ENCODE assay signal across 15 mouse cellular contexts in genomic region chr1:31058861-31059351, GRCm38 (mm10).
DNase-seq lines count a peak whose midpoint lies in the region; ATAC-seq and TF ChIP-seq lines count a peak whose summit lies in the region.
"Had no signal": no experiment of that assay in that cellular context is flagged by ENCODE, and none has a peak within 500 bp of the region (broad histone marks: within the 10 kb centered on the region; RNA-seq: fewer than 3 reads in every experiment).

No protein-coding gene starts in this region.

- H3K36me3 ChIP-seq in kidney, embryonic 15.5 days = no peaks in the 10 kb centered on the region
- H3K36me3 ChIP-seq in stomach, embryonic 14.5 days (ENCODE audit: control insufficient read depth, insufficient read depth, low read length) = no peaks in the 10 kb centered on the region
- H3K36me3 ChIP-seq in stomach, postnatal 0 days (ENCODE audit: control insufficient read depth, insufficient read depth, low read length) = no peaks in the 10 kb centered on the region
- H3K36me3 ChIP-seq: embryonic facial prominence, embryonic 13.5 days; neural tube, embryonic 15.5 days; stomach, embryonic 15.5 days had no signal

- no peaks in the 10 kb centered on the region for H3K27me3 ChIP-seq in kidney, embryonic 15.5 days
- H3K27me3 ChIP-seq in stomach, embryonic 14.5 days (ENCODE audit: control insufficient read depth, insufficient read depth, low read length) = no peaks in the 10 kb centered on the region
- no peaks in the 10 kb centered on the region for H3K27me3 ChIP-seq in stomach, postnatal 0 days (ENCODE audit: control insufficient read depth, insufficient read depth, low read length)
- H3K27me3 ChIP-seq: embryonic facial prominence, embryonic 13.5 days; neural tube, embryonic 15.5 days; stomach, embryonic 15.5 days had no signal

- DNase-seq in kidney, adult 9 months = no peak
- no peak for DNase-seq in stomach, postnatal 0 days (ENCODE audit: low spot score)
- peak; percentile 91 for DNase-seq in gonadal fat pad, adult 2 months (ENCODE audit: low read depth)
- no peak for DNase-seq in retina, embryonic 14.5 days (ENCODE audit: low spot score)
- DNase-seq in spleen, adult 18-20 months = no peak
- DNase-seq: heart, adult 11 months; heart, postnatal 36 days; lung, adult 18-20 months; right cerebral cortex, postnatal 14 days had no signal

- H3K4me1 ChIP-seq in kidney, embryonic 15.5 days = peaks cover 11% of the 10 kb centered on the region; the same call in 1 of the 2 replicates
- no peaks in the 10 kb centered on the region for H3K4me1 ChIP-seq in stomach, embryonic 14.5 days (ENCODE audit: control insufficient read depth, insufficient read depth, low read length)
- no peaks in the 10 kb centered on the region; the same call in 1 of the 2 replicates for H3K4me1 ChIP-seq in stomach, postnatal 0 days (replicated peaks; ENCODE audit: control insufficient read depth, insufficient read depth)
- H3K4me1 ChIP-seq: embryonic facial prominence, embryonic 13.5 days; stomach, embryonic 15.5 days had no signal

- TF ChIP-seq CTCF in stomach, postnatal 0 days (IDR thresholded peaks at IDR 0.05; ENCODE audit: low read depth) = no peak

- peak overlapping the region; percentile 45; the same call in 1 of the 2 replicates for H3K27ac ChIP-seq in kidney, embryonic 15.5 days
- no peak overlapping the region for H3K27ac ChIP-seq in stomach, embryonic 14.5 days (ENCODE audit: low read length)
- no peak overlapping the region for H3K27ac ChIP-seq in stomach, postnatal 0 days (replicated peaks)
- H3K27ac ChIP-seq: embryonic facial prominence, embryonic 13.5 days; neural tube, embryonic 15.5 days; stomach, embryonic 15.5 days had no signal

- no peak overlapping the region for H3K9ac ChIP-seq in kidney, embryonic 15.5 days
- no peak overlapping the region for H3K9ac ChIP-seq in stomach, embryonic 14.5 days (replicated peaks; ENCODE audit: low read depth, low read length)
- no peak overlapping the region for H3K9ac ChIP-seq in stomach, postnatal 0 days (ENCODE audit: low read length)
- H3K9ac ChIP-seq: embryonic facial prominence, embryonic 13.5 days; neural tube, embryonic 15.5 days; stomach, embryonic 15.5 days had no signal

- H3K4me3 ChIP-seq in kidney, embryonic 15.5 days (replicated peaks) = no peak overlapping the region
- H3K4me3 ChIP-seq in stomach, embryonic 14.5 days (ENCODE audit: low read depth, low read length) = no peak overlapping the region
- no peak overlapping the region for H3K4me3 ChIP-seq in stomach, postnatal 0 days (ENCODE audit: low read depth, low read length)
- H3K4me3 ChIP-seq: embryonic facial prominence, embryonic 13.5 days; neural tube, embryonic 15.5 days; stomach, embryonic 15.5 days had no signal

- TF ChIP-seq EP300 in stomach, postnatal 0 days (optimal IDR thresholded peaks at IDR 0.05) = no peak

- WGBS in kidney, embryonic 15.5 days = 51% methylated on average over 2 of the region's 2 CpGs
- 72% methylated on average over 2 of the region's 2 CpGs for WGBS in stomach, embryonic 14.5 days
- 45% methylated on average over 2 of the region's 2 CpGs for WGBS in stomach, postnatal 0 days

- peak; percentile 70; the same call in 1 of the 2 replicates for ATAC-seq in kidney, embryonic 15.5 days (replicated peaks; ENCODE audit: low FRiP score)
- peak; percentile 33; the same call in 1 of the 2 replicates for ATAC-seq in stomach, embryonic 14.5 days (ENCODE audit: insufficient number of reproducible peaks, insufficient read depth, low FRiP score, low read depth)
- ATAC-seq in stomach, postnatal 0 days (ENCODE audit: low FRiP score, low TSS enrichment) = no peak

- no peaks in the 10 kb centered on the region for H3K9me3 ChIP-seq in kidney, embryonic 15.5 days (replicated peaks)
- no peaks in the 10 kb centered on the region for H3K9me3 ChIP-seq in stomach, embryonic 14.5 days (ENCODE audit: control insufficient read depth, low read depth, low read length)
- H3K9me3 ChIP-seq in stomach, postnatal 0 days (ENCODE audit: control insufficient read depth, low read length) = no peaks in the 10 kb centered on the region
- H3K9me3 ChIP-seq: embryonic facial prominence, embryonic 13.5 days; neural tube, embryonic 15.5 days; stomach, embryonic 15.5 days had no signal

- H3K4me2 ChIP-seq in kidney, embryonic 15.5 days = no peak overlapping the region
- H3K4me2 ChIP-seq in stomach, embryonic 14.5 days (replicated peaks; ENCODE audit: low read depth, low read length) = no peak overlapping the region
- no peak overlapping the region for H3K4me2 ChIP-seq in stomach, postnatal 0 days (replicated peaks; ENCODE audit: low read depth)
- H3K4me2 ChIP-seq: embryonic facial prominence, embryonic 13.5 days; midbrain, embryonic 11.5 days; neural tube, embryonic 15.5 days; stomach, embryonic 15.5 days had no signal
